Mouse (Mus musculus) layer of hippocampus, adult 2 months (tissue): ENCODE measurements at regions not wholly inside any gene's neighbourhood (a gene's known extent, or its start where the extent isn't known, plus 50 kb on each side); places are given as distances from the start of the nearest gene placed in this dataset.
"Not testable (repeated sequence)": the region's sequence is repeated elsewhere in the genome, so short reads cannot be mapped to it uniquely, and the experiment has no call there.

Experiments used
- DNase-seq, 2 experiments: peaks; one replicate each; pipeline ENCODE4 v3.0.0; 2022; ENCODE audit warnings: low spot score in 2 of 2
- H3K27ac ChIP-seq: fragments of 200-600 bp; 2 replicates; pipeline ENCODE4 v1.8.1; 2022
- H3K4me3 ChIP-seq: fragments of 200-600 bp; 2 replicates; pipeline ENCODE4 v1.8.1; 2022; ENCODE audit warnings: mild to moderate bottlenecking
- CTCF ChIP-seq: fragments of 200-600 bp; conservative IDR thresholded peaks from 2 replicates; pipeline ENCODE4 v1.8.1; 2022; ENCODE audit warnings: antibody characterized with exemption, mild to moderate bottlenecking, moderate library complexity

- no peak for TF ChIP-seq CTCF
- DNase-seq, result no peak
- no peak overlapping the region for H3K4me3 ChIP-seq
- H3K27ac ChIP-seq, result no peak overlapping the region
These were observed 110.3 kb upstream of the Abca1 start for GRCm38 (mm10) chr4:53269999-53270398.

- Histone ChIP-seq H3K27ac (no peak overlapping the region), H3K4me3 (no peak overlapping the region)
- no peak for TF ChIP-seq CTCF
- no peak for DNase-seq
These were observed 109.7 kb upstream of the Abca1 start for GRCm38 (mm10) chr4:53269251-53269842.

- no peak for TF ChIP-seq CTCF
- H3K4me3 ChIP-seq, result no peak overlapping the region
- H3K27ac ChIP-seq, result no peak overlapping the region
- DNase-seq, result no peak
These were observed 105.2 kb upstream of the Abca1 start for GRCm38 (mm10) chr4:53264901-53265300.

- H3K27ac ChIP-seq, result no peak overlapping the region
- TF ChIP-seq CTCF, result no peak
- H3K4me3 ChIP-seq, result no peak overlapping the region
- no peak for DNase-seq
These were observed 104.8 kb upstream of the Abca1 start for GRCm38 (mm10) chr4:53264501-53264900.

- peak; percentile 52 for TF ChIP-seq CTCF
- peak; percentile 52 to 61 for DNase-seq
- Histone ChIP-seq H3K27ac (no peak overlapping the region), H3K4me3 (no peak overlapping the region)
These were observed 104.1 kb upstream of the Abca1 start for GRCm38 (mm10) chr4:53263776-53264175.

- H3K4me3 ChIP-seq, result no peak overlapping the region
- no peak for DNase-seq
- TF ChIP-seq CTCF, result no peak
- H3K27ac ChIP-seq, result no peak overlapping the region
These were observed 102.8 kb upstream of the Abca1 start for GRCm38 (mm10) chr4:53262466-53262865.

GRCm38 (mm10) chr4:53261556-53262140 lies 102.0 kb upstream of the Abca1 start:
- no peak for DNase-seq
- TF ChIP-seq CTCF, result no peak
- no peak overlapping the region for H3K4me3 ChIP-seq
- H3K27ac ChIP-seq, result peak overlapping the region; percentile 72

GRCm38 (mm10) chr4:53258975-53259374 lies 99.3 kb upstream of the Abca1 start:
- TF ChIP-seq CTCF, result no peak
- H3K27ac ChIP-seq, result no peak overlapping the region
- H3K4me3 ChIP-seq, result no peak overlapping the region
- no peak for DNase-seq

GRCm38 (mm10) chr4:53256996-53257395 lies 97.3 kb upstream of the Abca1 start:
- no peak overlapping the region for H3K27ac ChIP-seq
- H3K4me3 ChIP-seq, result no peak overlapping the region
- TF ChIP-seq CTCF, result no peak
- DNase-seq, result no peak

- TF ChIP-seq CTCF, result no peak
- no peak for DNase-seq
- peak overlapping the region; percentile 61 for H3K27ac ChIP-seq
- no peak overlapping the region for H3K4me3 ChIP-seq
These were observed 94.8 kb upstream of the Abca1 start for GRCm38 (mm10) chr4:53254483-53254882.

- DNase-seq, result peak; percentile 33 to 42
- TF ChIP-seq CTCF, result no peak
- Histone ChIP-seq H3K27ac (peak overlapping the region; percentile 61; the same call in 1 of the 2 replicates), H3K4me3 (no peak overlapping the region)
These were observed 94.0 kb upstream of the Abca1 start for GRCm38 (mm10) chr4:53253680-53254079.

GRCm38 (mm10) chr4:53250325-53250724 lies 90.6 kb upstream of the Abca1 start:
- TF ChIP-seq CTCF, result no peak
- no peak overlapping the region for H3K27ac ChIP-seq
- no peak for DNase-seq

GRCm38 (mm10) chr4:53246083-53246747 lies 86.5 kb upstream of the Abca1 start:
- TF ChIP-seq CTCF, result no peak
- DNase-seq, result no peak

More at GRCm38 (mm10) chr4:53250325-53250724, 90.6 kb upstream of the Abca1 start:
- H3K4me3 ChIP-seq, result no peak overlapping the region

GRCm38 (mm10) chr4:53245553-53245952 lies 85.9 kb upstream of the Abca1 start:
- TF ChIP-seq CTCF, result no peak
- DNase-seq, result no peak
- H3K27ac ChIP-seq, result no peak overlapping the region
- H3K4me3 ChIP-seq, result no peak overlapping the region

More at GRCm38 (mm10) chr4:53246083-53246747, 86.5 kb upstream of the Abca1 start:
- H3K27ac ChIP-seq, result no peak overlapping the region
- no peak overlapping the region for H3K4me3 ChIP-seq

GRCm38 (mm10) chr4:53243473-53243872 lies 83.8 kb upstream of the Abca1 start:
- DNase-seq, H3K27ac ChIP-seq, H3K4me3 ChIP-seq: not testable (repeated sequence)
